Mouse (Mus musculus): ENCODE data around the gene E130308A19Rik.
"Not testable (repeated sequence)": the region's sequence is repeated elsewhere in the genome, so short reads cannot be mapped to it uniquely, and the experiment has no call there.

E130308A19Rik gene

GRCm38 (mm10) chr4:59789015-59789414 is 163.0 kb downstream of the E130308A19Rik start:
- DNase-seq = no peak

- DNase-seq = not testable (repeated sequence)
These were observed 167.6 kb downstream of the E130308A19Rik start for GRCm38 (mm10) chr4:59793626-59794025.

DNA sequence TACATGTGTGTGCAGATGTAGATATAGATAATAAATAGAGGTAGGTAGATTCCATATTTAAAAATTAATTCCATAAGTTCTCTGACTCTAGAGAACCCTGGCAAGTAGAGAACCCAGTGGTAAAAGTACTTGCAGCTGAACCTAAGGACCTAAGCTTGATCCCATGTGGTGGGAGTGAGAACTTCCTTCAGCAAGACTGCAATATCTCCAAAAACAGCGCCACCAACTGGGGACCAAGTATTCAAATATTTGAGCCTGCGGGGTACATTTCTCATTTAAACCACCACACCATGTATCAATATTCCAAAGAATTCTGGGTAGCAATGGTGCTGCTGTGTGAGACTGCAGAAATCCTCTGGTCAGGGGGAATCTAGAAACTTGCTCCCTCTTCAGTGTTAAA is 168.1 kb downstream of the E130308A19Rik start:
- no peak for DNase-seq

DNA sequence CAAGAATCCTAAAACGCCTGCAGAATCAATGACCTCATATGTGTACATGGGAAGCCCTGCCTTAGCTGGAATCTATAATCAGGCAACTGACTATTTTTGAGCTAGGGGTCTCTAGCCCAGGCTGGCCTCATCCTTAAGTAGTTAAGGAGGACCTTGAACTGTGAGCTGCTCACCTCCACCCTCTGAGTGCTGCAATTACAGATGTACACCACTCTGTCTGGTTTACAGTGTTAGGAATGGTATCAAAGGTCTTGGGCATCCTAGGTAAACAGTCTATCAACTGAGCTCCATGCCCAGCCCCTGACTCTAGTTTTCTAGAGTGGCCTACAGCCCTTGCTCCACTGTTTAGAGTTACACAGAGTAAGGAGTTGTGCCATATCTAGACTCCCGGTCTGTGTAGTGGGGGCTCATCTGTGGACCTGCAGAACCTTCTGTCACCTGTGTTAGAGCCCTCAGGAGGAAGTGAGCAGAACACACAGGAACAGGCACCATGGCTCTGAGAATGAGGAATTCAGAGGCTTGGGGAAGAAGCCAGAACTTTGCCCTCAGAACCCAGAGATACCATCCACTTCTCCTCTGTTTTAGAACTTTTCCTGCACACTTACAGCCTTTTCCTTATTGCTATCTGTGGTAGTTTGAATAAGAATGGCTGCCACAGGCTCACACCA is 169.9 kb downstream of the E130308A19Rik start:
- DNase-seq = no peak

- no peak for DNase-seq
These were observed 174.2 kb downstream of the E130308A19Rik start for GRCm38 (mm10) chr4:59800181-59800580.

DNA sequence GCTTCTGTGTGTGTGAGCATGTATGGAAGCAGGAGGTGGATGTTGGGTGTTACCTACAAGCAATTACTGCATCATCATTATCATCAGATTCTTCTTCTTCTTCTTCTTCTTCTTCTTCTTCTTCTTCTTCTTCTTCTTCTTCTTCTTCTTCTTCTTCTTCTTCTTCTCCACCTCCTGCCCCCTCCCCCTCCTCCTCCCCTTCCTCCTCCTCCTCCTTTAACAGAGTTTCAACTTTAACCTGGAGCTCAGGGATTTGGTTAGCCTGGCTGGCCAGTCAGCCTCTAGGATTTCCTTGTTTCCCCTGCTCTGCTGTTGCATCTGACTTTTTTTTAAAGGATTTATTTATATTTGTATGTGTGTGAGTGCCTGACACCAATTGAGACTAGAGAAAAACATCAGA is 175.5 kb downstream of the E130308A19Rik start, which contains the start of gene Inip:
Inip (minus strand) TSS at position 101 of the 400 bp plus-strand sequence.
- DNase-seq = no peak

- DNase-seq = no peak
These were observed 176.1 kb downstream of the E130308A19Rik start for GRCm38 (mm10) chr4:59802107-59802506.

- DNase-seq = no peak
These were observed 176.8 kb downstream of the E130308A19Rik start for GRCm38 (mm10) chr4:59802792-59803191.

DNA sequence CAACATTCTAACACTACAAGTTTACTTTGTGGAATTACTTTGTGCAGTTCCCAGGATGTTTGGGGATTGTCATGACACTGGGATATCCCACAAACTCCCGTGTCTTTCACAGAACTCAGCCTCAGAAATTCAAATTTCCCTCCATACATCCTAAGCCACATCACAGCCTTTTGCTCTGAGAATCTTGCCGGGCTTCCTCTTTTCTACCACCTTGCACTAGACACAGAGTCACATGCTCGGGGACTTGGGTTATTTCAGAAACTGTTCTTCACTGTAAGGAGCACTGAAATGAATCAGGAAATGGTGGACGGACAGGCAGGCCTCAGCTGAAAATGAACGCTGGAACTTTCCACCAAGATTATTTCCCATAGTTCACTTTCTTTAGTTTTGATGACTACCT is 177.3 kb downstream of the E130308A19Rik start:
- no peak for DNase-seq

GRCm38 (mm10) chr4:59804754-59805153 is 178.7 kb downstream of the E130308A19Rik start:
- no peak for DNase-seq

GRCm38 (mm10) chr4:59805181-59805967 is 179.4 kb downstream of the E130308A19Rik start, which contains the start of gene Snx30:
TSS of gene Snx30 (plus strand) at chr4:59805840.
- DNase-seq = peak; percentile 87

- no peak for DNase-seq
These were observed 180.2 kb downstream of the E130308A19Rik start for GRCm38 (mm10) chr4:59805968-59806878.

DNA sequence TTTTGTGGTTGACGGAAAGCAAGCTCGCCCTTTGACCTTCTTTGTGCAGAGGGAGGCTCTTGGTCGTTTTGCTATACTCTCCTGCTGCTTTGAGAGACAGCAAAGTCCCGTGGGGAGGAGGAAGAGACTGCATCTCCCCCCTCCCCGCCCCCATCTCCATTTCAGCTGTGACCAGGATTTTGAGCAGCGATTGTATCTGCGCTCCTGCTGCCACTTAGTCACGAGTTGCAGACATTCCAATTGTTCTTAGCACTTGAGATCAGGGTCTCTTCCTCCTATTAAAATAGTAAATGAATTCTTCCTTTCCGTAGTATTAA is 180.8 kb downstream of the E130308A19Rik start:
- no peak for DNase-seq

DNA sequence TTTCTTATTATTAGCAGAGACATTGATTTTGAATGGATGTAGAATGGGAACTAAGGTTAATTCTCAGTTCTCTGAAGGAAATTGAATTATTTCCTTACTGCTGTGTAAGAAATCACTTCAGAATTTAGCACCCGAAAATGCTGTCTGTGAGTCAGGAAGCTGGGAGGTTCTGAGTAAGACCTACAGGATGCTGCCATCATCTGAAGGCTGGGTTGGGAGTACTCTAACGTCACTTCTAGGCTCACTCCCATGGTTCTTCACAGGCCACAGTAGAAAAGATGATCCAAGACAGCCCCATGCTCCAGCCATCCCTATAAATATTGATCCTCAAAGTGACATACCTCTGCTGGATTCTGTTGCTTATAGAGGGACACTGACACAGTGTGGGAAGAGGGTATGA is 181.5 kb downstream of the E130308A19Rik start:
- no peak for DNase-seq

GRCm38 (mm10) chr4:59808396-59808795 is 182.4 kb downstream of the E130308A19Rik start:
- no peak for DNase-seq

Measured in right cerebral cortex, postnatal 14 days (tissue).